Mouse (Mus musculus): ENCODE measurements around the gene Lsr.
A peak's percentile ranks its signal among the peaks of the same experiment; 100 is the strongest.
"Not testable (repeated sequence)": the region's sequence is repeated elsewhere in the genome, so short reads cannot be mapped to it uniquely, and the experiment has no call there.

Gene Lsr

GRCm38 (mm10) chr7:30935422-30936099, 37.7 kb downstream of the Lsr start:
- not testable (repeated sequence) for ATAC-seq (ENCODE audit: low TSS enrichment)

GRCm38 (mm10) chr7:30924581-30924980, 48.7 kb downstream of the Lsr start, which contains the start of gene Hamp2:
Gene Hamp2 (minus strand): TSS chr7:30924681.
- not testable (repeated sequence) for ATAC-seq (ENCODE audit: low TSS enrichment)

GRCm38 (mm10) chr7:30924071-30924470, 49.2 kb downstream of the Lsr start:
- ATAC-seq (ENCODE audit: low TSS enrichment) = no peak

GRCm38 (mm10) chr7:30922490-30922889, 50.8 kb downstream of the Lsr start:
- not testable (repeated sequence) for ATAC-seq (ENCODE audit: low TSS enrichment)

GRCm38 (mm10) chr7:30920217-30920616, 53.0 kb downstream of the Lsr start:
- no peak for ATAC-seq (ENCODE audit: low TSS enrichment)

GRCm38 (mm10) chr7:30917219-30917618, 56.0 kb downstream of the Lsr start:
- ATAC-seq (ENCODE audit: low TSS enrichment) = no peak

- peak; percentile 44; the same call in 1 of the 2 replicates for ATAC-seq (ENCODE audit: low TSS enrichment)
Measured at GRCm38 (mm10) chr7:30916713-30917112, 56.6 kb downstream of the Lsr start.

GRCm38 (mm10) chr7:30914732-30915131, 58.5 kb downstream of the Lsr start, which contains the start of gene Mag:
Gene Mag (minus strand): TSS chr7:30914873.
- peak; percentile 44 for ATAC-seq (ENCODE audit: low TSS enrichment)

- no peak for ATAC-seq (ENCODE audit: low TSS enrichment)
Measured at GRCm38 (mm10) chr7:30909773-30910172, 63.5 kb downstream of the Lsr start.

- ATAC-seq (ENCODE audit: low TSS enrichment) = no peak
Measured at GRCm38 (mm10) chr7:30908992-30909431, 64.3 kb downstream of the Lsr start.

GRCm38 (mm10) chr7:30908277-30908991, 64.8 kb downstream of the Lsr start:
- no peak for ATAC-seq (ENCODE audit: low TSS enrichment)

Measured in frontal cortex, adult (tissue).